Comparison of ENCODE assay signal across 8 mouse cellular contexts in the genomic region with DNA sequence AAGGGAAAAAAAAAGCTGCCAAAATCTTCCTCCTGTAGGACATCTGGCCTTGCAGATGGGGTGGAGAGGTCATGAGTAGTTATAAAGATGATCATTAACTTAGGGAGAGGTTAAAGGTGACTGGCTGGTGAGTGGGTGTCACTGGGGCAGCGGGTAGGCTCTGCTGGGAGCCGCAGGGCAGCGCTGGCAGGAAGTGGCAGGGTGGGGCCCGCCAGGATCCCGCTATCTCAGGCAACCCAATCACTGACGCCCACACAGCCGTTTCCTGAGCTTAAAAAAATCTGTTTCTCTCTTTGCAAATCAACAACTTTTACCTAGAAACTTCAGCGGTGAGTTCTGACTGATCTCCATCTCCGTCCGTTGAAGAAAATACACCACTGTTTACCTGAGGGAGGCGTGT. TPM values are rescaled to one million over a fixed set of nuclear protein-coding genes. Genes with fewer than 3 reads are reported as not detected.
DNase-seq lines count a peak whose midpoint lies in the region; TF ChIP-seq lines count a peak whose summit lies in the region.

No protein-coding gene starts in this region.

- 25% methylated on average over 11 of the region's 11 CpGs for WGBS in kidney, adult 2 months

- no peaks in the 10 kb centered on the region for H3K27me3 ChIP-seq in kidney, adult 2 months (replicated peaks; ENCODE audit: control insufficient read depth, insufficient read depth, low read length)

- TF ChIP-seq POLR2A in kidney, adult 2 months (IDR thresholded peaks at IDR 0.05; ENCODE audit: low read depth, low read length) = no peak

- TF ChIP-seq CTCF in kidney, adult 2 months (conservative IDR thresholded peaks at IDR 0.05; ENCODE audit: insufficient read depth, insufficient read length, low read depth, low read length) = no peak

- no peak overlapping the region for H3K4me3 ChIP-seq in kidney, adult 2 months (ENCODE audit: insufficient read depth, low read depth, low read length)

- intact Hi-C loops in left cerebral cortex, postnatal 4 days (cut with DNase I) = no loop called here

- H3K4me1 ChIP-seq in kidney, adult 2 months (ENCODE audit: control insufficient read depth, insufficient read depth, low read length) = peaks cover 15% of the 10 kb centered on the region

- no peaks in the 10 kb centered on the region for H3K36me3 ChIP-seq in kidney, adult 2 months (ENCODE audit: control insufficient read depth, insufficient read depth, low read length)

- H3K27ac ChIP-seq in kidney, adult 2 months (ENCODE audit: insufficient read depth, low read depth, low read length) = peak overlapping the region; percentile 82

- DNase-seq in CD4-positive helper T cell, adult 2 months (ENCODE audit: low read depth, low spot score) = peak; percentile 95
- DNase-seq in c-Kit-positive CD71-positive TER-119-negative erythroid progenitor cells, embryonic 14.5 days (ENCODE audit: low read depth) = peak; percentile 28
- peak; percentile 83 for DNase-seq in kidney, adult 2 months
- peak; percentile 80 for DNase-seq in lung, postnatal 10 days
- DNase-seq in thymus, postnatal 14 days = peak; percentile 81
- no peak for DNase-seq in neural tube, embryonic 10.5 days (ENCODE audit: extremely low spot score, low spot score)
- DNase-seq in retina, postnatal 1 day = no peak
- DNase-seq in left cerebral cortex, postnatal 4 days = no peak

RNA-seq across cellular contexts. Expression of a gene that starts 35.4 kb away (rescaled TPM):
- polyA plus RNA-seq in kidney, adult 2 months (2012; rRNA removed) = 20.9 and 22.2 TPM in 2 replicates
- 10 to 100 TPM; 13.1 to 15.1 TPM for total RNA-seq in left cerebral cortex, postnatal 4 days (2021)

RNA-seq across cellular contexts. Expression of a gene that starts 49.2 kb away (rescaled TPM):
- 1.8 and 2.8 TPM in 2 replicates for polyA plus RNA-seq in kidney, adult 2 months (2012; rRNA removed)
- 10 to 100 TPM; 18.5 to 19.4 TPM for total RNA-seq in left cerebral cortex, postnatal 4 days (2021)

Comparison
In these comparisons a context has a peak if more than half of its experiments do, and no peak if none do; other contexts are left out.
1. DNase-seq: peak in CD4-positive helper T cell, adult 2 months (single experiment), c-Kit-positive CD71-positive TER-119-negative erythroid progenitor cells, embryonic 14.5 days (single experiment), kidney, adult 2 months (single experiment), lung, postnatal 10 days (single experiment) and thymus, postnatal 14 days (single experiment); none in neural tube, embryonic 10.5 days (single experiment), retina, postnatal 1 day (single experiment) and left cerebral cortex, postnatal 4 days (single experiment).